Mouse (Mus musculus): ENCODE measurements around the gene Cers6.

Gene Cers6

GRCm38 (mm10) chr2:69115921-69116320 is 254.7 kb downstream of the Cers6 start:
- no peak for ATAC-seq (ENCODE audit: low TSS enrichment)

- no peak for ATAC-seq (ENCODE audit: low TSS enrichment)
Measured at GRCm38 (mm10) chr2:69116767-69117166, 255.5 kb downstream of the Cers6 start.

DNA sequence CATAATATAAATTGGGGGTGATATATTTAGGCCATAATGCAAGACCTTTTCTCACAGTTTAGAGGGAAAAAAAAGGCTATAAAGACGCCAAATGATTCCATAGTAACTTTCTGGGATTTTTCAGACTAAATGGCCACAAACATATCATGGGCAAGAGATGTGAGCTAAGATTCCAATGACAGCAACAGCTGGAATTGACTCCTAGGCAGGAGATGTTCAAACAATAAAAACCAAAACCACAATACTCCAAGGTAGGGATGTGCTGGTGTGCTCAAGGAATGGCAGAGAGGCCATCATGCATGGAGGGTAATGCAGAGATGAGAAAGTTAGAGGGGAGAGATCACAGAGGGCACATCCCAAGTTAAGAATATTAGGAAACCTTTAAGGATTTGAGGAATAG is 257.8 kb downstream of the Cers6 start:
- ATAC-seq (ENCODE audit: low TSS enrichment), result no peak

GRCm38 (mm10) chr2:69119718-69120117 is 258.5 kb downstream of the Cers6 start:
- ATAC-seq (ENCODE audit: low TSS enrichment), result no peak

- ATAC-seq (ENCODE audit: low TSS enrichment), result no peak
Measured at GRCm38 (mm10) chr2:69121681-69122080, 260.4 kb downstream of the Cers6 start.

- ATAC-seq (ENCODE audit: low TSS enrichment), result no peak
Measured at GRCm38 (mm10) chr2:69125425-69125824, 264.2 kb downstream of the Cers6 start.

- ATAC-seq (ENCODE audit: low TSS enrichment), result no peak
Measured at GRCm38 (mm10) chr2:69128321-69128720, 267.1 kb downstream of the Cers6 start.

DNA sequence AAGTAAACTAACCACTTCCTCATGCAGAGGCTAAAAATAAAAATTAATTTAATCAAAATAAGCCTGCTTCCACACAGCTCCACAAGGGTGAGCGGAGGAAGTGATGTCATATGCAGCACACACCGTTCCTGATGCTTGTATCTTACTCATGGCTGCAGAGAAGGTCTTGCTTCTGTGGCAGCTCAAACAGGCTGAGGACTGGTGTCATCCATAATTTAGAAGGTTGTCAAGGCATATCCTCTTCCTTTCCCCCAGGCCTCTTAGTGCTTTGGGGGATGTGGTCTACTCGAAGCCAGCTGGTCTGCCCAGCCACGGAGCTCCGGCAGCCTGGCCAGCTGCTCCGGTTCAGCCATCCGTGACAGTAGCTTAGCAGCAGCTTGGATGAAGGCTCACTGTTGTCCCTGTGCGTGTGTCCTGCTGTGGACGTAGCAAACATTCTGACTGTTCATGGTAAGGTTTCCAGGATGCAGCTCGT is 267.7 kb downstream of the Cers6 start:
- ATAC-seq (ENCODE audit: low TSS enrichment), result no peak

DNA sequence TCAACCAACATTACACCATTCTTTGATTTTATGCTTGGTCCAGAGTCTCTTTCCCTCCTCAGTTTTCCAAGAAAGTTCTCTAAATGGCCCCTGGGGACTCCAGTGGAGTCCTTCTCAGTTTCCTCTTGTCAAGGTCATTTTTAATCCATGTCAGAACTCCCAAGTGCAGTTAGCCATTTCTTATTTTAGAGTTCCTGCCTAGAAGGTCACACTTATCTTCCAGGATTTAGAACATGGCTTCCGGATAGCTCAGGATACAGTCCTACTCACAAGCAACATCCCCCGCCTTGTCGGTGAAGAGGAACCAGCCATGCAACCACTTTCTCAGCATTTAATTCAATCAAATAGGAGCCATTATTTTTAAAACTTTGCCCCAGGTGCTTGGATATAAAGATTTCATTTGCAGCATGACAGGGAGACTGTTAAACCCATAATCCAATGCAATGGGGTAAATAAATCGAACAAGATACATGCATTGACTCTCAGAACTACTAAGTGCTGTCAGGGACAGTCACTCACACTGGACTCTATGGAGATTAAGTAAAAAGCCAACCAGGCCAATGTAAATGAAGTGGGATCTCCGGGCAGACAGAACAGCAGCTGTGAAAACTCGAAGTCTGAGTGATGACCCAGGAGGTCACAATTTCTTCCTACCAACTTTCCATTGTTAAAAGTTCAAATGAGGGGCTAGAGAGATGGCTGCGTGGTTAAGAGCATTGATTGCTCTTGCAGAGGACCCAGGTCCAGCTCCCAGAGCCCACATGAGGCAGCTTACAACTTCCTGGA is 268.4 kb downstream of the Cers6 start:
- ATAC-seq (ENCODE audit: low TSS enrichment), result no peak

DNA sequence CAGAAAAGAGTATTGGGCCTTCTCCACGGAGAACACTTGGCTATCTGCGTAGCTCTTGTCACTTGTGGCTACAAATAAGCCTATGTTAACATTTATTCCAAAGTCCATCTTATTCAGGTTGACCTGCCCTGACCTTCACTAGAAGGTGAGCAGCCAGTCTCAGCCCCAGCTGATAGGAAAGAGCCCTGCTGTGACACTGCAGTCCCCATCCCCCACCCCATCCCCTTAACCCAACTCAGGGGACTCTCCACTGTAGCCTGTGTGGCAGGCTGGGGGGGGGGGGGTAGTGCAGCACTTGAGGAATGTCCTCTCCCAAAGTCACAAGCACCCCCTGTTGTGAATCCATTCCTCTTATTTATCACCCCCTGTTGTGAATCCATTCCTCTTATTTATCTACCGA is 270.8 kb downstream of the Cers6 start:
- no peak for ATAC-seq (ENCODE audit: low TSS enrichment)

DNA sequence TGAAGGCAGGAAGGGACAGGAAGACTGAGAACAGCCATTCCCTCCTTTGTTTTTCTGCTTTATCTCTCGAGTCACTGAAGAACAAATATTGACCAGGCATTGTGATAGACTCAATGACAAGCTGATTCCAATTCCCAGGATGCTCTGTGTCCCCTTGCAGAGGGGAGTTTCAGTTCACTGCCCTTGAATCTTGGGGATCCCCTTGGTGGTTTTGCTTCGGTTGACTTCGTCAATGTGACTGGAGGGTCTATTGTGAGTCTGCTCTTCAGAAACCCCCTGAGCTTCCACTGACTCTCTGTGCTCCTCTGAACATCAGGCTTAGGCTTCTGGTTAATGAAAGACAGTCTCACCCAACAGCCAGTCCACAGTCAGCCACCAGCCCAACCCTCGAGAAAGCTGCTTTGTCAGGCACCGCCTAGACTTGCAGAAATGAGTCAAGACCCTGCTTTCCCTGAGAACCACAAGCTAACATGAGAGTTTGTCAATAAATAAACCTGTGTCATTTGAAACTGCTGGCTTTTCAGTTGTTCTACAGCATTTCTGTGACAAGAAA is 271.3 kb downstream of the Cers6 start:
- no peak for ATAC-seq (ENCODE audit: low TSS enrichment)

DNA sequence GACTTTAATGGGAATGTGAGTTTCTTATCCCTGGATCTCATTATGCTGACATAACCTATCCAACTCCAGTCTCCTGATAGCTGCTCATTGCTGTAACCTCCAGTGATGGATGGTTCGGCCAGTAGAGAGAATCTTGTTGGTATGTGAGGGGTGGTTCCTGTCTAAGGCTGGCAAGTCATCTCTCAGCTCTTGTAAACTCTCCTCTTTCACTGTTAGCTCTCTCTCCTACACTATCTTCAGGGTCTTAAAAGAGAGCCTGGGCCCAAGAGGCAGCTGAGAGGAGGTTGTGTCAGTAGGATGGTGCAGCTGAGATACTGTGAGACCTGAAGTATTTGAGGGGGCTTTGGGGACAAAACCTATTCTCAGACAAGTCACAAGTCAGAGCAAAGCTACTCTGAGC is 272.9 kb downstream of the Cers6 start:
- ATAC-seq (ENCODE audit: low TSS enrichment), result no peak

DNA sequence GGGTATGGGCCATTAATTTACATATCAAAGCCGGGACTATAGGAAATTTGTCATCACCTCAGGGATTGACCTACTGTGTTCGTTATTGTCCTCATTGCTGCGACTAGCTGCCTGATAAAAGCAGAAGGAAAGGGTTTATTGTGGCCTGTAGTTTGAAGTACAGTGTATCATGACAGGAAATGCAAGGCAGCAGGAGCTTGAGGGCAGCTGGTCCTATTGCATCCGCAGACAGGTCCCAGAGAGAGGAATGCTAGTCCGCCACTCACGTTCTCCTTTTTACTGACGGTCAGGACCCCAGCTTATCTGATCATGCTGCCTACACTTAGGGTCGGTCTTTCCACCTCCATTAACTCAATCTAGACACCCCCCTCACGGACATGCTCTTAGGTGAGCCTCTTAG is 273.7 kb downstream of the Cers6 start:
- ATAC-seq (ENCODE audit: low TSS enrichment), result no peak

DNA sequence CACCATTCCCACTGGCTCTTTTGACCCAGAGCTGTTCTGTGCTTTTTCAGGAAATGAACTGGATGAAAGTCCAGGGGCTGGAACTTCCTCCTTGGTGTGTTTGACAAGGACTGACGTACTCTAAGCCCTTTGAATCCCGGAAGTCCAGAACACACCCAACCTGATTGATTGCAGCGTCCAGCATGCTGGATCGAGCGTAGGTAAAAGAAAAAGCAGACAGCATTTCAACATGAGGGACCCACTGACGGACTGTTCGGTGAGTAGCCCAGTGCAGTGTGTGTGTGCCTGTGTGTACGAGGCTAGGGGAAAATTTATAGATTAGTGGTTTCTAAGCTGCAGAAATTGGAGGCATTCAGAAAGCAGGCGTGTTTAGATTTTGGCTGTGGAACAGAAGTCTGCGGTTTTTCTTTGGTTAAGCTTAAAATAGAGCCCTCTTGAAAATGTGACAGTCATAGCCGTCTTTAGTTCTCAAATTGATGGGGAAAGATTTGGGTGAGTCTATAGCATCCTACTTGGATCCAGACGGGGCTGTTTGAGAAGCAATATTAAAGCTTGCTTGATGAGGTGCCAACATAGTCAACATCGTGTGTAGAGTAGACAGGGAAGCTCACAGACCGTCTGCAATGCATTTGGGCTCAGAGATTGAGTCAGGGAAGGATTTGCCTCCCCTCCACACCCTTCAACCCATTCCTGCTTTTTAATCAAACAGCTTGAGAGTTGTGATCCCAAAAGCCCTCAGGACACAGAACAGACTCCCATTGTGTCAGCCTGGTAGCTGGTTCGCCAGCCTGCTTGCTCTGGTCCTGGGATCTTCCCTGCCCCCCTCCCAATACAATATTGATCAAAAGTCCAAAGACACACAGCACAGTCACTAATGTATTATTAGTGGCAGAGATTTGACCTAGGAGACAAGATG is 274.7 kb downstream of the Cers6 start, which contains the start of gene Nostrin:
Nostrin (plus strand) TSS at position 140 of the 916 bp plus-strand sequence.
- peak; percentile 57 for ATAC-seq (ENCODE audit: low TSS enrichment)

- no peak for ATAC-seq (ENCODE audit: low TSS enrichment)
Measured at GRCm38 (mm10) chr2:69137406-69138084, 276.3 kb downstream of the Cers6 start.

DNA sequence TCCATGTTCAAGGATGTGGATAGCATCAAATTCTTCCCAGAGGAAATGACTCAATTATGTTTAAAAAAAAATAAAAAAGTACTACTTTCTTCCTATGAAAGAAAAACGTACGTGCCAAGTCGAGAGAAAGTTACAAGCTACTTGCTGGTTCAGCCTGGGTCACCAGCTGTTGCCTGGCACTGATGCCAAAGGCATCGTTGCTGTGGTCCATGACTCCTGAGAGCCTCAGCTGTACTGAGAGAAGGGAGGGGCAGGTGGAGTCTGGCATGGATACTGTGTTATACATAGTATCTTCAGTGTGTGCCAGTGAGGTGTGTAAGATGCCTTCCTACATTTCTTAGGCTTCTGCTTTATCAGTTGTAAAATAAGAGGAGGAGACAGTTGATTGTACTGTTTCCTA is 277.5 kb downstream of the Cers6 start:
- peak; percentile 73 for ATAC-seq (ENCODE audit: low TSS enrichment)

GRCm38 (mm10) chr2:69140215-69140614 is 279.0 kb downstream of the Cers6 start:
- ATAC-seq (ENCODE audit: low TSS enrichment), result no peak

DNA sequence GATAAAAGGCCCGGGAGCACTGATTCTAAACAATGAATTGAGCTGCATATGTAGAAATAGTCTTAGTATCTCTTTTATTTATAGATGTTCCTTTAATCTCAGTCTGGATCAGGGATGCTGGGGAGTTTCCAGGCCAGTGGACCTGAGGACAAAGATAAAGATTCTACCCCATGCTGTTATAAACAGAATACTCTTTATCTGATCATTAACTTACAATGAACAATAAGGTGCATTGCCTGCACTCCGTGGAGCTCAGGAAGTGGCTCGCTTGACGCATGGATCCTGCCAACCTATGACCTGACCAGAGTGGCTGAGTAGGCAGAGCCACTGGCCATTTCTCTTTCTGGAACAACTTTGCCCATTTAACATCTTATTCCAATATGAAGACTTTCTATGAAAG is 279.6 kb downstream of the Cers6 start:
- ATAC-seq (ENCODE audit: low TSS enrichment), result no peak

DNA sequence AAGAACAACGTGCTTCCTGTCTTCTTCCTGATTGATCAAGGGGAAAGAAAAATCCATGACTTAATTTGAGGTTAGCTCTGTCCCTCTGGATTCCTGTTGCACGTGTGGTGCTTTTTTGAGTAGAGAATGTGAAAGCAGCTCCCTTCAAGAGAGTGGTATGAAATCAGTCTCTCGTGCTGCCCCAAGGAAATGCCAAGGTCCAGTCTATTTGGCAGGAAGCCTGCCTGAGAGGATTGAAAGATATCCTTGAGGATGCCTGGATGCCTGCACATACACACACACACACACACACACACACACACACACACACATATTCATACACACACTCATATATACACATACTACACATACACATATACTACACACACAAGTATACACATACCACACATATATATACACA is 287.4 kb downstream of the Cers6 start:
- no peak for ATAC-seq (ENCODE audit: low TSS enrichment)

- ATAC-seq (ENCODE audit: low TSS enrichment), result no peak
Measured at GRCm38 (mm10) chr2:69149154-69149553, 287.9 kb downstream of the Cers6 start.

GRCm38 (mm10) chr2:69150841-69151240 is 289.6 kb downstream of the Cers6 start:
- no peak for ATAC-seq (ENCODE audit: low TSS enrichment)

DNA sequence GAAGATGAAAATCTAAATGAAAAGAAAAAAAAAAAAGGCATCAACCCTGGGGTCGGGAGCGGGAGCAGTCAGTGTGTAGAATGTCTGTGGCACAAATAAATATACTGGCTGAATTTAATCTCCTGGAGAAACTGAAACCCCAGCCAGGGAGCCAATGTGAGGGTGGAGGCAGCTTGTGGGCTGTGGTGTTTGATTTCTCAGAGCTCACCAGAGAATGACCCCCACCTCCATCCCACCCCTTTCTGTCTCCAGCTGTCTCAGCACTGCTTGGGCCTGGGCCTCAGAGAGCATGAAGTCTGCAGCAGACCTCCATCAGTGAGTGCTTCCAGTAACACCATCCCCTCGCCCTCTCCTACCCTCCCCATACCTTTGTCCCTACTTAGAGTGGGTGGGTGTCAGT is 294.6 kb downstream of the Cers6 start:
- no peak for ATAC-seq (ENCODE audit: low TSS enrichment)

Measured in frontal cortex, adult (tissue).